Mouse (Mus musculus): ENCODE measurements at regions not wholly inside any gene's neighbourhood (a gene's known extent, or its start where the extent isn't known, plus 50 kb on each side); places are given as distances from the start of the nearest gene placed in this dataset.

DNA sequence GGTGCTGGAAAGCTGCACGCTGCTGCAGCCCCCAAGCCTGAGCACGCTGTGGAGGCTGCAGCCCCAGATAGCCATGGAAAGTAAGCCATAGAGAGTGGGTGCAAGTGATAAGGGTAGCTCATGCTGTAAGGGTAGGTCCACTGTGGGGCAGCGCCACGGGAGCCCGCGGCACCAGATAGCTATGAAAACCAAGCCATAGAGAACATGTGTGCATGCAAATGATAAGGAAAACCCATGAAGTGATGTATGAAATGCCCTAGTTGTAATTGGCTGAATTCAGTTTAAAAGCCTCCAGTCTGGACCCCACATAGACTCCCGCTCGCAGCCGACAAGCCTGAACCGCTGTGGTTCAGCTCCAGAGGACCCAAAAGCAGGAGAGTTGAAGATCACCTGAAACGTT lies 58.8 kb upstream of the L3mbtl3 start:
- intact Hi-C loops (cut with DNase I): no loop called here

DNA sequence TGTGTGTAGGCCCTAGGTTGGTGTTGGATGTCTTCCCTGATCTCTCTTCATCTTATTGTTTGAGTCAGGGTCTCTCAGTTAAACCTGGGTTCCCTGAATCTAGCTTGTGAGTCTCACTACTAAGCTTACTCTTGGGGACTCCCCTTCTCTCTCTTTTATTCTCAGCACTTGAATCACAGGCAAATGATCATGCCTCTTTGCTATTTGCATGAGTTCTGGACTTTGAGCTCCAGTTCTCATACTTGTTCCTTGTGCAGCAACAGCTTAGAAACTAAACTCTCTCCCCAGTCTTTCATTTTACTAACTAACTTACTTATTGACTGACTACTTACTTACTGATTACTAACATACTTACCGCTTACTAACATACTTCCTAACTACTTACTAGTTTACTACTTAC lies 64.9 kb upstream of the L3mbtl3 start:
- intact Hi-C loops (cut with DNase I): no loop called here

DNA sequence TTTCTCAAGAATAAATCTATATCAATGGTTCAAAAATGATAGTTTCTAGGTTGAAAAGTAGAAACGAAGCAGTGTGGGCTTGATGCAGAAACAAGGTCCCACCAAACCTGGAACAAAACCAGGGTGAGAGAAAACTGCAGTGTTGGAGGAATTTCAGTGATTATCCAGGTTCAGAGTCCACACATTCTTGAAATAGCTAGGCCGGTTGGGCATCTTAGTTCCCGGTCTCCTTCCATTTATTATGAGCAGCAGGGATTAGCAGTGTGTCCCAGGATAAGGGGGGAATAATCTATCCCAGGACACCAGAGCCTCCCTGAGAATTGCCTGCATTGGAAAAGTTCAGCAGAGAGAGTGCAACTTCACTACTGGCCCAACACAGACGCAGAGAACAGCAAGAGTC lies 108.5 kb upstream of the L3mbtl3 start:
- intact Hi-C loops (cut with DNase I): no loop called here

GRCm38 (mm10) chr10:26491351-26491750 lies 115.6 kb upstream of the L3mbtl3 start:
- intact Hi-C loops (cut with DNase I): loop anchor here (5.0 to 10.0 kb wide), 4 partner anchors 114 to 503 kb away; partner anchors contain the start of gene L3mbtl3

GRCm38 (mm10) chr10:26492146-26492545 lies 116.4 kb upstream of the L3mbtl3 start:
- intact Hi-C loops (cut with DNase I): loop anchor here (5.0 to 10.0 kb wide), 4 partner anchors 115 to 503 kb away; partner anchors contain the start of gene L3mbtl3

GRCm38 (mm10) chr10:26492856-26493484 lies 117.2 kb upstream of the L3mbtl3 start:
- intact Hi-C loops (cut with DNase I): loop anchor here (5.0 to 10.0 kb wide), 4 partner anchors 116 to 502 kb away; partner anchors contain the start of gene L3mbtl3

DNA sequence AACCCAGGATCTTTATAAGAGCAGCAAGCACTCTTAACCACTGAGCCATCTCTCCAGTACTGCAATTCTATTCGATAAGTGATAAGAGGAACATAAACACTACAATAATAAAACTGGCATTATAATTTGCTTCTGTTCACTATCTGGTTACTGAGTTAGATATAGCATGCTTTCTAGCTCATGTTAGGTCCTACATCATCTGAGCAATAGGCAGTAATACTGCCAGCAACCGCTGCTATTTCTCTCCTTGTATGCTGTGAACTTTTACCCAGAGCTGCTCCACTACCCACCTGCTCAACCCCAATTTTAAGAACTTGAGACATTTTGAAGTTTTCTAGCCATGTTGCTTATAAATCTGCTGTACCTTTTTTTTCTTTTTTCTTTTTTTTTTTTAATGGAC lies 118.0 kb upstream of the L3mbtl3 start:
- intact Hi-C loops (cut with DNase I): loop anchor here (5.0 to 10.0 kb wide), 4 partner anchors 116 to 501 kb away; partner anchors contain the start of gene L3mbtl3

- intact Hi-C loops (cut with DNase I): loop anchor here (5.0 to 10.0 kb wide), 4 partner anchors 117 to 500 kb away; partner anchors contain the start of gene L3mbtl3
Measured at GRCm38 (mm10) chr10:26494380-26494781, 118.6 kb upstream of the L3mbtl3 start.

DNA sequence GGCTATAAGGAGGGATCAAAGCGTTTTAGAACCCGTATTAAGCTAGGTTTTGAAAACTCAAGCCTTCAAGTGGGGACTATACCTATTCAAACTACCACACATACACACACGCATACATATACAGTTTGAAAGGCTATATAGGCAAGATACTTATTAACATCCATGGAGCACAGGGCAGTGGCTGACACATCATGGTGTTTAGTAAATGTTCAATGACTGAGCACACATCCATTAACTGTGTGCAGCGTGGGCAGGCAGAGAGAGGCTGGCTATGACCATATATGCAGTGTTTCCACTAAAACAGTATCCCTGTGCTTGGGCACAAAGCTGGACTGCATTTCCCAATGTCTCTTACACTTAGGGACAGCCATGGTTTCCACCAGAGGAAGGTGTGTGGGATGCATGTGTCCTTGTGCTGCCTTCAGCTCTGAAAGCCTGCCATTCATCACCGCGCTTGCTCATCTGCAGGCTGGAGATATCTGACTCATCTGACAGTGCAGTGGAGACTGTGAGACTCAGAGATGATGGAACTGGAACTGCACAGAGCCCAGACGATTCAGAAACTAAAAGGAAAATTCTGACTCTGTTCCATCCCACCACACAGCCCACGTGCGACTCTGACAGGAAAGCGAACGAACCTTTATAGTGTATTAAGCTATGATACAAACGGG lies 124.6 kb upstream of the L3mbtl3 start:
- intact Hi-C loops (cut with DNase I): no loop called here

- intact Hi-C loops (cut with DNase I): no loop called here
Measured at GRCm38 (mm10) chr10:26520879-26521278, 145.1 kb upstream of the L3mbtl3 start.

- intact Hi-C loops (cut with DNase I): no loop called here
Measured at GRCm38 (mm10) chr10:26525848-26526546, 150.2 kb upstream of the L3mbtl3 start.

DNA sequence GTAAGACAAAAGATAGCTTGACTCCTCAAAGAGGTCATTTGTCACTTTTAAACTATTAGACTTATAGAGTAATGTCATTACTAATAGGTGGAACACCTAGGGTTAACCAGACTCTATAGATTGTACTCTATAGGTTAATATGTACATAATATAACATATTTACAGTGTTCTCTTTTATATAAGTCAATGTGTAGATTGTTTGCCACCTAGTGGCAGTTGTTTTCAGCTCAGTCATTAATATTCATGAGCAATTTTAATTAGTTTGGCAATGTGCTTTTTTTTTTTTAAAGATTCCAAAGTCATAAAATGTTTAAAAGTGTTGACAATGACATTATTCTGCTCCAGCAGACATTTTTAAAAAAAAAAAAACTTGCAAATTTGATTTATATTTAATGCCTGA lies 164.4 kb upstream of the L3mbtl3 start:
- intact Hi-C loops (cut with DNase I): loop anchor here (5.0 kb wide), 1 partner anchor 168 kb away; no protein-coding TSS in a partner anchor

DNA sequence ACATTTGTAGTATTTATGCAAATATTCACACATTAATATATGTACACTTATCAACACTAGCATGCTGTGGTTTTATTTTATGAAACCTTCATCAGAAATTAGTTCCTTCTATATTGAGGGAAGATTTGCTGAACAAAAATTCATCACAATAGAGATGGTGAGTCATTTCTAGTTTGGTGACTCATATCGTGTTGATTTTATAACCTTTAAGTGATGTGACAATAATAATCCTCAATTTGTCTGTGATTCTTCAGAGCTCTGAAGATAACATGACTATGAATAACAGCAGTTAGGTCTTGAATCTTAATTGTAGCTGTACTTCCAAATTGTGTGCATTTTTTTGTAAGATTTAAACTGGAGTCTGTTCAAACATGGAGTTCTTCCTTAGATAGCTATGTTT lies 168.3 kb upstream of the L3mbtl3 start:
- intact Hi-C loops (cut with DNase I): loop anchor here (5.0 kb wide), 1 partner anchor 172 kb away; no protein-coding TSS in a partner anchor

DNA sequence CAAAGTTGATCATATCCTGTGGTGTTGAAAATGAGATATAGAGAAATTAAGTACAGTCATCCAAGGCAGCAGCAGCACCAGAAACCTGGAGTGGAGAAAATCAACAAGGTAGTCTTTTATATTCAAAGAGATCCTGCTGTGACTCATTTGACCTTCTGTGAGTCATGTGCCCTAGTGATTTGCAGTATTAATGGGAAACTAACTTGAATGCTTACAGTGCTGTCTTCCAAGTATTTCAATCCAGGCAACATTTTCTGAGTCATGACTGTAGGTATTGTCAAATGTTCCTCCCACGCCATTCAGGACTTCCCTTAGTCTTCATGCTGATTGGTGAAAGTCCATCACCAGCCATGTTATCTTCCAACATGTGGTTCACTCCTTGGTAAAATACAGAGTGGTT lies 169.0 kb upstream of the L3mbtl3 start:
- intact Hi-C loops (cut with DNase I): loop anchor here (5.0 kb wide), 1 partner anchor 172 kb away; no protein-coding TSS in a partner anchor

GRCm38 (mm10) chr10:26556246-26556645 lies 180.5 kb upstream of the L3mbtl3 start:
- intact Hi-C loops (cut with DNase I): no loop called here

GRCm38 (mm10) chr10:26558118-26558517 lies 182.3 kb upstream of the L3mbtl3 start:
- intact Hi-C loops (cut with DNase I): no loop called here

DNA sequence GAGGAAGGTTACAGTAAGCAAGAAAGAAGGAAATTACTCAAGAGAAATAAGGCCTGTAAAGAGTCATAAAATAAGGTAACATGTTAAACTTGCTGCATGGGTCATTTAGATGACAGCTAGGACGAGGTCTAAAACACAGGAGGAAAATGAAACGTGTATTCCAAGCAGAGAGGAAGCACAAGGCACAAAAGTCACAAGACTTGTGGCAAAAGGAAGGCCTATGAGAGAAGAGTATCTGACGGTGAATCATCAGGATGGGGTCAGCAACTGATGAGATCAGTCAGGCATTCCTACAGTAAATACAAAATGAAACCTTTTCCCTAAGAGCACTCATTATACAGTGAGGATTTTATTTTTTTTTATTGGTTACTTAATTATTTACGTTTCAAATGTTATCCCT lies 183.6 kb upstream of the L3mbtl3 start:
- intact Hi-C loops (cut with DNase I): no loop called here

GRCm38 (mm10) chr10:26560456-26560855 lies 184.7 kb upstream of the L3mbtl3 start:
- intact Hi-C loops (cut with DNase I): no loop called here

DNA sequence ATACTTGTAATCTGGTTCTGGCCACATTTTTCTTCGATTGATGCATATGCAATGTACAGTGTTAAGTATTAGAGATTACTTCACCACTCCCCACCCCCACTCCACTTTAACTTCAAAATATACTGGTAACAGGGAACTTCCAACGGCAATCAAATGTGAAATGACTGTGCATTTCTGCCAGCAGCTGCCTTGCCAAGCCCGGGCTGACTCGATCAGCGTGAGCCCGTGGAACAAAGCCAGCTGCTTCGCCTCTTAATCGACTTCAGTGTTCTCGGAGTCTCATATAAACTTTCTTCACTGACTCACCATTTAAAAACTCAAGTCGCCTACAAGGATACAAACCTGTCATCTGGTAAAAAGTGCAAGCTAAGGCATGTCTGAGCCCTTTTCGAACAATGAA lies 188.7 kb upstream of the L3mbtl3 start:
- intact Hi-C loops (cut with DNase I): no loop called here

- intact Hi-C loops (cut with DNase I): no loop called here
Measured at GRCm38 (mm10) chr10:26567613-26568012, 185.6 kb upstream of the Arhgap18 start.

- intact Hi-C loops (cut with DNase I): no loop called here
Measured at GRCm38 (mm10) chr10:26570468-26570867, 182.8 kb upstream of the Arhgap18 start.

- intact Hi-C loops (cut with DNase I): no loop called here
Measured at GRCm38 (mm10) chr10:26571377-26571776, 181.8 kb upstream of the Arhgap18 start.
